Mouse (Mus musculus): ENCODE measurements at regions not wholly inside any gene's neighbourhood (a gene's known extent, or its start where the extent isn't known, plus 50 kb on each side); places are given as distances from the start of the nearest gene placed in this dataset.

- H3K79me2 ChIP-seq (ENCODE audit: control insufficient read depth, insufficient read depth, low read length, poor library complexity) = no peaks in the 10 kb centered on the region
- TF ChIP-seq CHD1 (IDR thresholded peaks at IDR 0.05; ENCODE audit: low read depth, low read length) (no peak), NRF1 (IDR thresholded peaks at IDR 0.05; ENCODE audit: insufficient read depth, low read depth, low read length, poor library complexity, severe bottlenecking) (no peak)
- no peak for DNase-seq (ENCODE audit: low read depth, low spot score)
These were observed 261.2 kb downstream of the Rngtt start for GRCm38 (mm10) chr4:33571351-33571750.

DNA sequence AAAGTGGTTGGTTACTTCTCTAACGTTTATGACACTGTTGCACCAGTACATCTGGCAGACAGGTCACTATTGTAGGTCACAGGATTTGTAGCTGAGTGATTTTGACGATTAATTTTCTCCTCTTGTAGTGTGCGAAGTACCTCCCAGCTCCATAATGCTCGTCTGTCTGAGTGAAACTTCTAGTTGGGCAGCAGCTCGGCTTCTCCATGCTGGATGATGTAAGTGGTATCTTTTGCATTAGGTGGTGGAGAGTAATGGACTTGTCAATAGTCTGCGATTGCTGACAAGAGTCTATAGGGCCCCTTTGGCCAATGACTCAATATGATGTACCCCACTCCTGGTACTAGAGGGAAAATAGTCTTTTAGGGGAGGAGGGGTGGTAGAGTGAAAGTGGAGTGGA is 267.5 kb downstream of the Rngtt start:
- Histone ChIP-seq H3K27me3 (ENCODE audit: control insufficient read depth in 1 of 2, insufficient read depth in 2 of 2, low read length in 2 of 2) (no peaks in the 10 kb centered on the region), H3K4me3 (ENCODE audit: control insufficient read depth in 1 of 2, insufficient read depth in 1 of 2, low read depth in 2 of 2, low read length in 2 of 2) (no peak overlapping the region), H3K9me3 (replicated peaks; ENCODE audit: insufficient read depth, low read length) (no peaks in the 10 kb centered on the region), H3K36me3 (ENCODE audit: control insufficient read depth in 1 of 2, insufficient read depth in 2 of 2, low read length in 2 of 2) (peaks cover 0 to 2% of the 10 kb centered on the region in 2 experiments; a peak in 1 of 4 replicates), H3K27ac (ENCODE audit: control insufficient read depth, low read depth, low read length) (no peak overlapping the region), H3K4me1 (ENCODE audit: control insufficient read depth in 1 of 2, insufficient read depth in 2 of 2, low read length in 2 of 2) (peaks cover 3 to 6% of the 10 kb centered on the region in 2 experiments; a peak in 3 of 4 replicates), H3K9ac (ENCODE audit: control insufficient read depth, low read depth, low read length, poor library complexity, severe bottlenecking) (no peak overlapping the region), H3K79me2 (ENCODE audit: control insufficient read depth, insufficient read depth, low read length, poor library complexity) (no peaks in the 10 kb centered on the region)
- no peak for DNase-seq (ENCODE audit: low read depth, low spot score)
- TF ChIP-seq UBTF (IDR thresholded peaks at IDR 0.05; ENCODE audit: borderline replicate concordance, insufficient read depth, low read depth, low read length) (no peak), CHD2 (IDR thresholded peaks at IDR 0.05; ENCODE audit: low read length) (no peak), MAX (IDR thresholded peaks at IDR 0.05; ENCODE audit: low read length) (no peak), ZMIZ1 (IDR thresholded peaks at IDR 0.05; ENCODE audit: low read depth, low read length) (no peak), MYB (IDR thresholded peaks at IDR 0.05; ENCODE audit: low read depth, low read length) (no peak), E2F4 (IDR thresholded peaks at IDR 0.05; ENCODE audit: borderline replicate concordance, low read depth, low read length) (no peak), BHLHE40 (IDR thresholded peaks at IDR 0.05; ENCODE audit: borderline replicate concordance, low read depth, low read length) (no peak), POLR2AphosphoS5 (IDR thresholded peaks at IDR 0.05; ENCODE audit: borderline replicate concordance, low read depth, low read length) (no peak), HCFC1 (IDR thresholded peaks at IDR 0.05; ENCODE audit: low read depth, low read length) (no peak), CTCF (IDR thresholded peaks at IDR 0.05 in 2 of 3, conservative IDR thresholded peaks at IDR 0.05 in 1 of 3; ENCODE audit: control insufficient read depth in 1 of 3, insufficient read depth in 1 of 3, low read depth in 2 of 3, low read length in 3 of 3, poor library complexity in 1 of 3, severe bottlenecking in 1 of 3) (no peak), GATA1 (IDR thresholded peaks at IDR 0.05; ENCODE audit: low read depth, low read length) (no peak), SIN3A (IDR thresholded peaks at IDR 0.05; ENCODE audit: low read length) (no peak), POLR2AphosphoS2 (IDR thresholded peaks at IDR 0.05; ENCODE audit: low read length) (no peak), CHD1 (IDR thresholded peaks at IDR 0.05; ENCODE audit: low read depth, low read length) (no peak), NRF1 (IDR thresholded peaks at IDR 0.05; ENCODE audit: insufficient read depth, low read depth, low read length, poor library complexity, severe bottlenecking) (no peak)

More at GRCm38 (mm10) chr4:33571351-33571750, 261.2 kb downstream of the Rngtt start:
- no peak overlapping the region for H3K9ac ChIP-seq (ENCODE audit: control insufficient read depth, low read depth, low read length, poor library complexity, severe bottlenecking)
- H3K4me3 ChIP-seq (ENCODE audit: control insufficient read depth in 1 of 2, insufficient read depth in 1 of 2, low read depth in 2 of 2, low read length in 2 of 2) = no peak overlapping the region
- no peaks in the 10 kb centered on the region for H3K27me3 ChIP-seq (ENCODE audit: control insufficient read depth in 1 of 2, insufficient read depth in 2 of 2, low read length in 2 of 2)
- peaks cover 0 to 13% of the 10 kb centered on the region in 2 experiments; a peak in 2 of 4 replicates for H3K36me3 ChIP-seq (ENCODE audit: control insufficient read depth in 1 of 2, insufficient read depth in 2 of 2, low read length in 2 of 2)
- H3K27ac ChIP-seq (ENCODE audit: control insufficient read depth, low read depth, low read length) = no peak overlapping the region
- H3K4me1 ChIP-seq (ENCODE audit: control insufficient read depth in 1 of 2, insufficient read depth in 2 of 2, low read length in 2 of 2) = peaks cover 3 to 14% of the 10 kb centered on the region in 2 experiments; a peak in 3 of 4 replicates
- H3K9me3 ChIP-seq (replicated peaks; ENCODE audit: insufficient read depth, low read length) = no peaks in the 10 kb centered on the region
